Mouse (Mus musculus): ENCODE results near the gene Gm35315. TPM values are rescaled to one million over a fixed set of nuclear protein-coding genes. Genes with fewer than 3 reads are reported as not detected.
"Not testable (repeated sequence)": the region's sequence is repeated elsewhere in the genome, so short reads cannot be mapped to it uniquely, and the experiment has no call there.

Gm35315 gene
- polyA plus RNA-seq, 1 experiment from 2014 or later: 1.8 TPM

DNA sequence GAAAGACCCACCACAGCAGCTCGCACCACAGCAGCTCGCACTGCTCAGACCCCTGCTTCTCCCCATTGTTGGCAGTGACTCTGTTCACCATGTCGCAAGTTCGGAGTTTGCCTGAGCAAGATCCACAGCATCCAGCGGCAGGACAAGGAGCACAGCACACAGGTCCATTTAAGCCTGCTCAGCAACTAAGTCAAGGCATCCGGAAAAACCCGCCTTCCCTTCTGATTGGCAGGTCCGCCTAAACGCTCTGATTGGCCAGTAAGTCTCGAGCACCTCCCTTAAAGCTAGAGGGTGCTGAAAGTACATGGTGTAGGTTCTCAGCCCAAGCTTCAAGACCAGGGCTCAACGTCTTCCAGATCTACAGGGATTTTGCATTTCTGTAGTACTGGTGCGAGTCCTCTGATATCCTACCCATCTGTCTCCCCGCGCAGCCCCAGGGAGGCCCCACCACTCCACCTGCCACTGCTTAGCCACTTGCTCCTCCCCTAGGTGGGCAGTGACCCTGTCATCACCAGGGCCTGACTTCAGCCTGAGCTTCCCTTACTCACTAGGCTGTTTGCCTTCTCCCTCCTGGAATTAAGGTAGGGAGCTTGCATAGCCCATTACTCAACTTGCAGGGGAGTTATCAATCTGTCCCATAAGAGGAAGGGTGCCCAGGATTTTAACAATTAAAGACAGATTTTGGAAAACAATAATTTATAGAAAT is 7.9 kb downstream of the Gm35315 start:
- Histone ChIP-seq H3K27me3 (ENCODE audit: control insufficient read depth, insufficient read depth, low read length) (no peaks in the 10 kb centered on the region), H3K9ac (ENCODE audit: low read length) (no peak overlapping the region), H3K4me3 (replicated peaks; ENCODE audit: low read length) (no peak overlapping the region), H3K27ac (ENCODE audit: low read length) (no peak overlapping the region), H3K4me2 (ENCODE audit: low read depth, low read length) (no peak overlapping the region), H3K9me3 (replicated peaks; ENCODE audit: control insufficient read depth, low read length) (peaks cover 4% of the 10 kb centered on the region; the same call in 1 of the 2 replicates), H3K4me1 (ENCODE audit: control insufficient read depth, insufficient read depth, low read length) (no peaks in the 10 kb centered on the region), H3K36me3 (ENCODE audit: control insufficient read depth, insufficient read depth, low read length) (no peaks in the 10 kb centered on the region)
- no peak for ATAC-seq (ENCODE audit: insufficient read depth, low FRiP score)
- WGBS: 32% methylated on average over 14 of the region's 14 CpGs

DNA sequence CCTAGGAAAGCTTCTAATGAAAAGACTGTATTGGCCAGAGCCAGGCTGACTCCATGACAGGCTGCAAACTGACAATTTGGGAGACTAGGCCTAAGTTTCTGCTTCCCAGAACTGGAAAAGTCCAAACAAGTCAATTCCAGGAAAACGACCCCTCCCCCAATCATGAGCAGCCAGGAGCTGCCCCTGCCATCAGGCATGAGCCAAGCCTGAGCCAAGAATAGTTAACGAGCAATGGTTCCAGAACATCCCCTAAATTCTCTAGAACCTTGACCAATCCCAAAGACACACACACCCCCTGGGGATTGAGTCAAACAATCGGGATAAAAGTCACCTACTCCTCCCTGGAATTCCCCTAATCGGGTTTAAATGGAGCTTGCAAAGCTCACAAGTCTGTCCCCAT is 11.3 kb downstream of the Gm35315 start:
- Histone ChIP-seq H3K9me3 (replicated peaks; ENCODE audit: control insufficient read depth, low read length) (peaks cover 15% of the 10 kb centered on the region), H3K9ac (ENCODE audit: low read length) (no peak overlapping the region), H3K27ac (ENCODE audit: low read length) (no peak overlapping the region), H3K4me3 (replicated peaks; ENCODE audit: low read length) (no peak overlapping the region), H3K4me1 (ENCODE audit: control insufficient read depth, insufficient read depth, low read length) (no peaks in the 10 kb centered on the region), H3K27me3 (ENCODE audit: control insufficient read depth, insufficient read depth, low read length) (no peaks in the 10 kb centered on the region), H3K36me3 (ENCODE audit: control insufficient read depth, insufficient read depth, low read length) (0 out of 2 replicates have a peak, but pooled peaks cover 3% of the 10 kb centered on the region), H3K4me2 (ENCODE audit: low read depth, low read length) (no peak overlapping the region)
- WGBS: 72% methylated on average over 4 of the region's 4 CpGs
- ATAC-seq (ENCODE audit: insufficient read depth, low FRiP score): no peak

- not testable (repeated sequence) for H3K4me3 ChIP-seq (replicated peaks; ENCODE audit: low read length); H3K27me3 ChIP-seq (ENCODE audit: control insufficient read depth, insufficient read depth, low read length); H3K27ac ChIP-seq (ENCODE audit: low read length); H3K9ac ChIP-seq (ENCODE audit: low read length); ATAC-seq (ENCODE audit: insufficient read depth, low FRiP score); H3K4me2 ChIP-seq (ENCODE audit: low read depth, low read length); H3K4me1 ChIP-seq (ENCODE audit: control insufficient read depth, insufficient read depth, low read length); H3K36me3 ChIP-seq (ENCODE audit: control insufficient read depth, insufficient read depth, low read length)
- peaks cover 16% of the 10 kb centered on the region for H3K9me3 ChIP-seq (replicated peaks; ENCODE audit: control insufficient read depth, low read length)
- 89% methylated on average over 2 of the region's 2 CpGs for whole genome bisulfite sequencing
These were observed 21.8 kb downstream of the Gm35315 start, which contains the start of gene Gm17655 for GRCm38 (mm10) chr5:110072413-110072812. Gene Gm17655, minus strand, starts transcription at chr5:110072513.

DNA sequence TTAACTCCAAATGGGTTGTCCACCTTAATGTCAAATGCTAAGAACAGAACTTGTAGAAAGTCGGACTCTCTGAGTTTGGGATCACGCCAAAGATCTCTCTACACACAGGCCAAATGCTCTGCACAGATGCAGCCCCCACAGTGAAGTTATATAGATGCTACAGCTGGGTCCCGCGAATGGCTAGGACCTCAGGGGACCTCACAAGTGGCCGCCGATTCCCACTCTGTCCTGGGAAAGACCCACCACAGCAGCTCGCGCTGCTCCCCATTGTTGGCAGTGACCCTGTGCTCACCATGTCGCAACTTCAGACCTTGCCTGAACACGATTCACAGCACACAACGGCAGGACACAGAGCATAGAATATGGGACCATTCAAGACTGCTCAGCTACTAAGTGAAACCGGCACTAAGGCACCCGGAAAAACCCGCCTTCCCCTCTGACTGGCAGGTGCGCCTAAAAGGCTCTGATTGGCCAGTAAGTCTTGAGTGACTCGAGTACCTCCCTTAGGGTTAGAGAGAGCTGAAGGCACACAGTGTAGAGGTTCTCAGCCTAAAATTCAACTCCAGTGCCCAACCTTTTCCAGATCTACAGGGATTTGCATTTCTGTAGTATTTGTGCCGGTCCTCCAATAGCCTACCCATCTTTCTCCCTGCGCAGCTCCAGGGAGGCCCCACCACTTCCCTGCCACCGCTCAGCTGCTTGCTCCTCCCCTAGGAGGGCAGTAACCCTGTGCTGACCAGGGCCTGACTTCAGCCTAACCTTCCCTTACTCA is 36.4 kb downstream of the Gm35315 start:
- H3K4me2 ChIP-seq (ENCODE audit: low read depth, low read length): peak overlapping the region; percentile 46
- peak overlapping the region; percentile 65 for H3K4me3 ChIP-seq (replicated peaks; ENCODE audit: low read length)
- no peaks in the 10 kb centered on the region for H3K9me3 ChIP-seq (replicated peaks; ENCODE audit: control insufficient read depth, low read length)
- H3K4me1 ChIP-seq (ENCODE audit: control insufficient read depth, insufficient read depth, low read length): no peaks in the 10 kb centered on the region
- WGBS: under 1% methylated on average over 19 of the region's 19 CpGs
- peak; percentile 98 for ATAC-seq (ENCODE audit: insufficient read depth, low FRiP score)
- H3K27me3 ChIP-seq (ENCODE audit: control insufficient read depth, insufficient read depth, low read length): no peaks in the 10 kb centered on the region
- H3K36me3 ChIP-seq (ENCODE audit: control insufficient read depth, insufficient read depth, low read length): no peaks in the 10 kb centered on the region
- peak overlapping the region; percentile 75 for H3K9ac ChIP-seq (ENCODE audit: low read length)
- H3K27ac ChIP-seq (ENCODE audit: low read length): peak overlapping the region; percentile 65

Other genes starting within 250 kb of the Gm35315 start
- gene Gm15446, start 171.0 kb downstream of the Gm35315 start, polyA plus RNA-seq (2015; fragmentation: Nextera tagmentation; extraction: Ambion mirVana): 0.46 and 0.75 TPM in 2 replicates
- gene Zfp932, start 97.9 kb downstream of the Gm35315 start, polyA plus RNA-seq (2015; fragmentation: Nextera tagmentation; extraction: Ambion mirVana): 21.4 and 21.9 TPM in 2 replicates
- gene Gm17655, start 21.9 kb downstream of the Gm35315 start, polyA plus RNA-seq (2015; fragmentation: Nextera tagmentation; extraction: Ambion mirVana): 2.8 and 5.3 TPM in 2 replicates
- gene Plcxd1, start 5.5 kb upstream of the Gm35315 start, polyA plus RNA-seq (2015; fragmentation: Nextera tagmentation; extraction: Ambion mirVana): 1.3 and 1.4 TPM in 2 replicates
- 25.8 and 29.0 TPM in 2 replicates for gene Gtpbp6, start 13.8 kb upstream of the Gm35315 start, polyA plus RNA-seq (2015; fragmentation: Nextera tagmentation; extraction: Ambion mirVana)
- gene Zfp605, start 15.7 kb upstream of the Gm35315 start, polyA plus RNA-seq (2015; fragmentation: Nextera tagmentation; extraction: Ambion mirVana): 2.7 and 3.0 TPM in 2 replicates
- 39.4 and 39.7 TPM in 2 replicates for gene Chfr, start 41.4 kb upstream of the Gm35315 start, polyA plus RNA-seq (2015; fragmentation: Nextera tagmentation; extraction: Ambion mirVana)
- gene Golga3, start 82.3 kb upstream of the Gm35315 start, polyA plus RNA-seq (2015; fragmentation: Nextera tagmentation; extraction: Ambion mirVana): 21.3 and 22.0 TPM in 2 replicates
- gene Ankle2, start 136.6 kb upstream of the Gm35315 start, polyA plus RNA-seq (2015; fragmentation: Nextera tagmentation; extraction: Ambion mirVana): 19.6 and 23.9 TPM in 2 replicates
- 45.0 and 46.3 TPM in 2 replicates for gene Pgam5, start 175.5 kb upstream of the Gm35315 start, polyA plus RNA-seq (2015; fragmentation: Nextera tagmentation; extraction: Ambion mirVana)
- 7.9 and 9.0 TPM in 2 replicates for gene Pxmp2, start 191.8 kb upstream of the Gm35315 start, polyA plus RNA-seq (2015; fragmentation: Nextera tagmentation; extraction: Ambion mirVana)
- gene Pole, start 191.9 kb upstream of the Gm35315 start, polyA plus RNA-seq (2015; fragmentation: Nextera tagmentation; extraction: Ambion mirVana): 18.8 and 21.9 TPM in 2 replicates
- gene P2rx2, start 248.8 kb upstream of the Gm35315 start, polyA plus RNA-seq (2015; fragmentation: Nextera tagmentation; extraction: Ambion mirVana): 0.72 TPM in 2 replicates

Data from stomach, embryonic 16.5 days (tissue).